Mouse (Mus musculus) kidney, postnatal 10 days (tissue): ENCODE results near the gene Cfap43.

Experiments used
- DNase-seq: peaks from one replicate; pipeline ENCODE4 v3.0.0; 2021; ENCODE audit warnings: mixed read lengths

The Cfap43 gene

GRCm38 (mm10) chr19:47884296-47885085 lies 34.6 kb downstream of the Cfap43 start:
- peak; percentile 21 for DNase-seq

GRCm38 (mm10) chr19:47882882-47883254 lies 36.2 kb downstream of the Cfap43 start:
- no peak for DNase-seq

- peak; percentile 89 for DNase-seq
Observed at GRCm38 (mm10) chr19:47882151-47882881, 36.8 kb downstream of the Cfap43 start.

GRCm38 (mm10) chr19:47881538-47881937 lies 37.5 kb downstream of the Cfap43 start:
- DNase-seq: no peak

GRCm38 (mm10) chr19:47876252-47876651 lies 42.8 kb downstream of the Cfap43 start:
- DNase-seq: no peak

GRCm38 (mm10) chr19:47871515-47871914 lies 47.6 kb downstream of the Cfap43 start:
- no peak for DNase-seq

- no peak for DNase-seq
Observed at GRCm38 (mm10) chr19:47870102-47870666, 48.9 kb downstream of the Cfap43 start.

- DNase-seq: no peak
Observed at GRCm38 (mm10) chr19:47869516-47869915, 49.6 kb downstream of the Cfap43 start.

GRCm38 (mm10) chr19:47868951-47869350 lies 50.1 kb downstream of the Cfap43 start:
- no peak for DNase-seq

GRCm38 (mm10) chr19:47867628-47868175 lies 51.4 kb downstream of the Cfap43 start:
- no peak for DNase-seq

GRCm38 (mm10) chr19:47865353-47865947 lies 53.6 kb downstream of the Cfap43 start, which contains the start of gene Gsto2:
Gene Gsto2 (plus strand): TSS chr19:47865534.
- DNase-seq: peak; percentile 95

GRCm38 (mm10) chr19:47864721-47865120 lies 54.4 kb downstream of the Cfap43 start:
- DNase-seq: no peak

GRCm38 (mm10) chr19:47864051-47864450 lies 55.0 kb downstream of the Cfap43 start:
- no peak for DNase-seq

- DNase-seq: no peak
Observed at GRCm38 (mm10) chr19:47862581-47862980, 56.5 kb downstream of the Cfap43 start.

- no peak for DNase-seq
Observed at GRCm38 (mm10) chr19:47859180-47859579, 59.9 kb downstream of the Cfap43 start.

GRCm38 (mm10) chr19:47857957-47858942 lies 60.8 kb downstream of the Cfap43 start:
- DNase-seq: no peak

GRCm38 (mm10) chr19:47854796-47855783 lies 64.0 kb downstream of the Cfap43 start, which contains the start of gene Gsto1:
Gene Gsto1 (plus strand): TSS chr19:47854970.
- peak; percentile 93 for DNase-seq

- DNase-seq: no peak
Observed at GRCm38 (mm10) chr19:47853951-47854795, 64.9 kb downstream of the Cfap43 start.

- DNase-seq: no peak
Observed at GRCm38 (mm10) chr19:47853053-47853452, 66.0 kb downstream of the Cfap43 start.
